Mouse (Mus musculus): ENCODE data around the gene Ulk2. TPM values are rescaled to one million over a fixed set of nuclear protein-coding genes. Genes with fewer than 3 reads are reported as not detected.
A peak's percentile ranks its signal among the peaks of the same experiment; 100 is the strongest.
"Not testable (repeated sequence)": the region's sequence is repeated elsewhere in the genome, so short reads cannot be mapped to it uniquely, and the experiment has no call there.

The Ulk2 gene
- 10.4 and 10.6 TPM in 2 replicates for polyA plus RNA-seq (2016; fragmentation: Nextera tagmentation; extraction: Ambion mirVana)

DNA sequence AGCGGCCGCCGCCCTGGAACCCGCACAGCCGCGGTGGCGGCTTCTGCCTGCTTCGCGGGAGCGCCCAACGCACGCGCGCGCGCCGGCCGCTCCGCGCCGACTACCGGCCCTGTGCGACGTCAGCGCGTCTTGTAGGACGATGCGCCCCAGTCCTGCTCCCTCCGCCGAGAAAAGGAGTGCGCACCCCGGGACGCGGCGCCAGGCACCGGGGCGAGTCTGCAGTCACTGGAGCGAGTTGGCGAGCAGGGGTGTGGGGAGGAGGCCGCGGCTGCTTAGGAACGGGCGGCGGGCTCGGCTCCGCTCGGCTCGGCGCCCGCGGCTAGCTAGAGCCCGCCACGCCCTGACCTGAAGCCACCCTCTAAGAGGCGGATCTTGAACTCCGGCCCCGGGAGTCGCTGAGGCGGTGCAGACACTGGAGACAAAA lies at the start of gene Ulk2:
Gene Ulk2 (minus strand): TSS at position 86 of the 424 bp plus-strand sequence.
- H3K27ac ChIP-seq = peak within 1 kb of the TSS; percentile 93
- H3K27me3 ChIP-seq (ENCODE audit: poor library complexity, severe bottlenecking) = no peaks in the 10 kb centered on the region
- H3K4me1 ChIP-seq = peaks cover 28% of the 10 kb centered on the region
- H3K36me3 ChIP-seq (replicated peaks) = peaks cover 4% of the 10 kb centered on the region; the same call in 1 of the 2 replicates
- peak within 1 kb of the TSS; percentile 75 for H3K4me3 ChIP-seq
- WGBS = under 1% methylated on average over 58 of the region's 58 CpGs
- no peaks in the 10 kb centered on the region for H3K9me3 ChIP-seq
- peak; percentile 84 for DNase-seq (ENCODE audit: extremely low spot score, low spot score)

DNA sequence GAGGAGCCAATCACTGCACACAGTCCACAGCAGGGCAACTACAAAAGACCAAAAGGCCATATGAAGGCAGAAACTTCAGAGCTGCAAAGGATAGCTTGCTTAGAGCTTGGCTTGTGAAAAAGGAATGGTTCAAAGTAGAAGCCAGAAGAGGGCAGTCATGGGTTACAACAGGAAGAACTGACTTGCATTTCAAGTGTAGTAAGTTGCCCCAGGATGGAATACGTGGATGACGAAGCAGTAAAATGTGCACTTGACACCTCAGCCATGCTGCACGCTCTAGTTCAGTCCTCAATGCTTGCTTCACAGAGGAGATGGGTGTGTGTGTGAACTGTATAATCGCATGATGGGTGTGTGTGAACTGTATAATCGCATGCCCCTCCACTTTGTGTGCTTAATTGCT lies 27.3 kb upstream of the Ulk2 start:
- H3K9me3 ChIP-seq = no peaks in the 10 kb centered on the region
- H3K36me3 ChIP-seq (replicated peaks) = peaks cover 94% of the 10 kb centered on the region
- H3K27ac ChIP-seq = no peak overlapping the region
- 89% methylated on average over 5 of the region's 5 CpGs for WGBS
- no peaks in the 10 kb centered on the region for H3K27me3 ChIP-seq (ENCODE audit: poor library complexity, severe bottlenecking)
- H3K4me1 ChIP-seq = no peaks in the 10 kb centered on the region
- no peak overlapping the region for H3K4me3 ChIP-seq
- no peak for DNase-seq (ENCODE audit: extremely low spot score, low spot score)

DNA sequence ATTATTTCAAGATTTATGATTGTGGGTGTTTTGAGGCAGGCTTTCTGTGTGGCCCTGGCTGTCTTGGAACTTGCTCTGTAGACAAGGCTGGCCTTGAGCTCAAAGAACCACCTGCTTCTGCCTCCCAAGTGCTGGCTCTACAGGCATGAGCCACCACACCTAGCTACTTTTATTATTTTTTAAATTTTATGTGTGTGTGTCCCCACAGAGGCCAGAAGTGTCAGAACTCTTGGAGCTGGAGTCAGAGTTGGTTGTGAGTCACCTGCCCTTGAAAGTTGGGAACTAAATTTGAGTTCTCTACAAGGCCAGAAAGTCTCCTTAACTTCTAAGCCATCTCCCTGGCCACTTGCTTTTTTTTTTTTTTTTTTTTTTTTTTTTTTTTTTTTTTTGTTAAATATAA lies 25.0 kb upstream of the Ulk2 start:
- H3K27me3 ChIP-seq (ENCODE audit: poor library complexity, severe bottlenecking) = no peaks in the 10 kb centered on the region
- H3K4me1 ChIP-seq = no peaks in the 10 kb centered on the region
- DNase-seq (ENCODE audit: extremely low spot score, low spot score) = no peak
- no peak overlapping the region for H3K4me3 ChIP-seq
- H3K9me3 ChIP-seq = no peaks in the 10 kb centered on the region
- H3K36me3 ChIP-seq (replicated peaks) = peaks cover 93% of the 10 kb centered on the region
- H3K27ac ChIP-seq = no peak overlapping the region

DNA sequence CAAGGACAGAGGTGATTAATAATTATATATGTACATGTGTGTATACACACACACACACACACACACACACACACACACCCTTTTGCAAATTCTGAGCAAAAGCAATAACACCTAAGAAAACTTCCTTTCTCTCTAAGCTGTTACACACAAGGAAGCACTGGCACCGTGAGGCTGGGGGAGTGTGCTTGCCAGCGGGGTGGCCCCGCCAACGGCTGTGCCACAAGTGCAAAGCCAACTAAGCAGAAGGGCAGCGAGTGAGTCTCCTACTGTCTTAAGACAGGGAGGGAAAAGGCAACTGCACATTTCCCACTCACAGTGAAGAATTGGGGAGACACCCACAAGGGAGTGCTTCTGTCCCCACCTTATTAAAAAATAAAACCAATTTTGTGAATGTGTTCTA lies 17.0 kb upstream of the Ulk2 start:
- 93% methylated on average over 5 of the region's 5 CpGs for WGBS
- no peak for DNase-seq (ENCODE audit: extremely low spot score, low spot score)

DNA sequence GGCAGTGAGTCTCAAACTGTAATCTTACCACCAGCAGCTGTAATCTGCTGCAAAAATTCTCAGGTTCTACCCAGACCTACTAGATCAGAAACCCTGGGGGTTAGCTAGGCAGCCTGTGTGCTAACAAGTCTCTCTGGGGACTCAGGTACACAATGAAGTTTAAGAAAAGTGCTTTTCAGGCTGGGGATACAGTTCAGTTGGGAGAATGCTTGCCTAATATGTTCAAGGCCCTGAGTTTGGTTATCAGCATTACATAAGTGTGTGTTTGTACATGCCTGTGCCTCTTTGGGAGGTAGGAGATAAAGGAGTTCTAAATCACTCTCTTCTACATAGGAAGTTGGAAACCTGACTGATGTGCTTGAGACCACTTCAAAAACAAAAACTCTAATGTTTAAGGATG lies 12.0 kb upstream of the Ulk2 start:
- no peak overlapping the region for H3K27ac ChIP-seq
- H3K4me3 ChIP-seq = no peak overlapping the region
- H3K9me3 ChIP-seq = no peaks in the 10 kb centered on the region
- no peaks in the 10 kb centered on the region for H3K27me3 ChIP-seq (ENCODE audit: poor library complexity, severe bottlenecking)
- H3K36me3 ChIP-seq (replicated peaks) = peaks cover 51% of the 10 kb centered on the region
- H3K4me1 ChIP-seq = no peaks in the 10 kb centered on the region
- no peak for DNase-seq (ENCODE audit: extremely low spot score, low spot score)

More for the DNA sequence above, 17.0 kb upstream of the Ulk2 start:
- Histone ChIP-seq H3K27ac (no peak overlapping the region), H3K4me3 (no peak overlapping the region), H3K36me3 (replicated peaks) (peaks cover 92% of the 10 kb centered on the region), H3K27me3 (ENCODE audit: poor library complexity, severe bottlenecking) (no peaks in the 10 kb centered on the region), H3K9me3 (no peaks in the 10 kb centered on the region), H3K4me1 (no peaks in the 10 kb centered on the region)

DNA sequence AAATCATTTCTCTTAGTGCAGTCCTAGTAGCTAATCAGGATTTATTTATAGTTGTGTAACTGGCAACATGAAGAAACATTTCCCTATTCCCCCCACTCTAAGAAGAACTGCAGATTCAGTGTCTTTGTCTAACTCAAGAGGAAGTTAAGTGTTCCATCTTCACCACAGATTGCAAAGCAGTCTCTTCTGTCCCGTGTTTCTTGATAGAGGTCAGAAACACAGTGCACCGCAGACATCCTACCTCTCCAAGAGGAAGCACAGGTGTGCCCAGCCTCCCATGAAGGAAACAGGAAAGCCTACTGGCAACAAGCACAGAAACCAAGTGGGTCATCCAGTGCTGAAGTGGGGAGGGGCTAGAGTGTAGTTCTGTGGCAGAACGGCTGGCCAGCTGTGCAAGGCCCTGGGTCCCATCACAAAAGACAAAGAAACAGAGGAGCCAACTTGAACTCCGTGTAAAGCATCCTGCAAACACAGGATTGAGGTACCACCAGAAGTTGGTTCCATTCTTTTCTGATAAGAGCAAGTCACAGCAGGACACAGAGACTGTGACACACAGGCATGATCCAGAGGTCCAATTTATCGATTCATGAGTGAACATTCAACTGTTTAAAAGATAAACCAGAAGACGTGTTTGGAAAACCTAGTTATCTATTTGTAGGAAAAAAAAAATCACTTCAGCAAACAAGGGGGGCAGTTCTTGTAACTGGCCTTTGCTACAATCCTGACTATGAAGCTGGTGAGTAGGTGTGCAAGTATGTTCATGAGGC lies 7.1 kb upstream of the Ulk2 start:
- Histone ChIP-seq H3K27ac (no peak overlapping the region), H3K4me1 (no peaks in the 10 kb centered on the region), H3K4me3 (no peak overlapping the region), H3K9me3 (no peaks in the 10 kb centered on the region), H3K36me3 (replicated peaks) (peaks cover 8% of the 10 kb centered on the region; the same call in 1 of the 2 replicates), H3K27me3 (ENCODE audit: poor library complexity, severe bottlenecking) (no peaks in the 10 kb centered on the region)
- DNase-seq (ENCODE audit: extremely low spot score, low spot score) = no peak
- 80% methylated on average over 6 of the region's 6 CpGs for WGBS

DNA sequence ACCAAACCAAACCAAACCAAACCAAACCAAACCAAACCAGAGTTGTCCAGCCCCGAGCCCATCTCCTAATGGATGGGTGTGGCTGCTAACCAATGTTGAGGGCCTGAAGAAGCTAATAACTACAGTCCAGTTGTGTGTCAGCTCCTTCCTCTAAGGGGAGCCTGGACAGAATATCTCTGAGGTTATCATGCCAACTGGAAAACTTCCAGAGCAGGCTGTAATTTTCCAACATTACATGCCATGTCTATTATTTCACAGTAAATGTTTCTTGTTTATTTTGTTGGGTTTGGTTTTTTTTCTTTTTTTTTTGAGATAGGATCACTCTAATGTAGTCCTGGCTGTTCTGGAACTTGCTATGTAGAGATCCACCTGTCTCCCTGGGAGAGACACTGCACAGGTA lies 4.4 kb upstream of the Ulk2 start:
- peaks cover 10% of the 10 kb centered on the region; the same call in 1 of the 2 replicates for H3K4me1 ChIP-seq
- 82% methylated on average over 1 of the region's 1 CpGs for WGBS
- H3K27me3 ChIP-seq (ENCODE audit: poor library complexity, severe bottlenecking) = no peaks in the 10 kb centered on the region
- no peak overlapping the region for H3K4me3 ChIP-seq
- no peak overlapping the region for H3K27ac ChIP-seq
- H3K36me3 ChIP-seq (replicated peaks) = no peaks in the 10 kb centered on the region
- no peak for DNase-seq (ENCODE audit: extremely low spot score, low spot score)
- no peaks in the 10 kb centered on the region for H3K9me3 ChIP-seq

DNA sequence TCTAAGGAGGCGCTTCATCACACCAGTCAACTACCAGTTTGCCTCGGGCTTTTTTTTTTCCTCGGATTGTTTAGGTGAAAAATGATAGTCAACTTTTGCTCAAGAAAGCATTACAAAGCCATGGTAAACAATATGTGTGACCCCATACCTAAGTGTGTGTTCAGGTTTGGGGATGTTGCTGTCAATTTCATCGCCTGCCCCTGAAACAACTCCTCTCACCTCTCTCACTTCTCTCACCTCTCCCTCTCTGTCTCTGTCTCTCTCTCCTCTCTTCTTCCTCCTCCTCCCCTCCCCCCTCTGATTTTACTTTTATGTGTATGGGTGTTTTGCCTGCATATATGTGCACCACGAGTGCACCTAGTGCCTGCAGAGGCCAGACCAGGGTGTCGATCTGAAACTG lies 666 bp upstream of the Ulk2 start:
- no peaks in the 10 kb centered on the region for H3K9me3 ChIP-seq
- no peak for DNase-seq (ENCODE audit: extremely low spot score, low spot score)
- 53% methylated on average over 6 of the region's 6 CpGs for WGBS
- peak overlapping the region; percentile 93 for H3K27ac ChIP-seq
- peaks cover 2% of the 10 kb centered on the region; the same call in 1 of the 2 replicates for H3K36me3 ChIP-seq (replicated peaks)
- no peaks in the 10 kb centered on the region for H3K27me3 ChIP-seq (ENCODE audit: poor library complexity, severe bottlenecking)
- peaks cover 28% of the 10 kb centered on the region for H3K4me1 ChIP-seq
- peak overlapping the region; percentile 75 for H3K4me3 ChIP-seq

DNA sequence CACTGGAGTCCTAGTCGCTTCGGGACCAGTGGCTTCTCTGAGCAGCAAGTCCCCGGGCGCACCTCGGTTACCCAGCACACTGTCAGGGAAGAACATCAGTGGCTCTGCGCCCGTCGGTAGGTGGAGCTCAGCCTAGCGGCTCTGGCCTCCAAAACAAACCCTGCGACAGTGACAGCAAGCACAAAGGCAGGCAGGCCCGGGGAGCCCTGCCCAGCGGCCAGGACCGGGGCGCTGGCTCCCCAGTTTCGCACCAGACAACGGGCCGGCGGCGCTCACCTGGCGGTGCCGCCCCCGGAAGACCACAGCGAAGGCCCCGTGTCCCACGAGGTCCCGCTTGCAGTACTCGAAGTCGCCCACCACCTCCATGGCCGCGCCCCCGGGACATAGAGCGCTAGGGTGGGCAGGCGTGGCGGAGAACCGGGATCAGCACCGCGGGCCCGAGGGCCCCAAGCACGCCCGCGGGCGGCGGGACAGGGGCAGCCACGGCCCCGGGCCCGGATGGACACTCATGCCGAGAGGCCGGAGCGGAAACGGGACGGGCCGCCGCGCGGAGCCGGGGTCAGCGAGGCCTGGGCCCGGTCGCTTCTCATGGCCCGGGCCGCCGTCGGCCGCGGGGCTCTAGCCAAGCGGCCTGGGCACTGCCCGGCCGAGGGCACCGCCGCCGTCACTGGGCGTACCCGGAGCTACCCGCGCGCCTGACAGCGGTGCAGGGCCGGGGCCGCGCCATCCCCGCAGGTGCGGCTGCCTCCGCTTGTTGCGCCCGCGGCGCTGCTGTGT lies 474 bp downstream of the Ulk2 start:
- H3K4me3 ChIP-seq = peak overlapping the region; percentile 75
- no peaks in the 10 kb centered on the region for H3K9me3 ChIP-seq
- under 1% methylated on average over 87 of the region's 87 CpGs for WGBS
- H3K4me1 ChIP-seq = peaks cover 28% of the 10 kb centered on the region
- H3K27ac ChIP-seq = peak overlapping the region; percentile 93
- H3K27me3 ChIP-seq (ENCODE audit: poor library complexity, severe bottlenecking) = no peaks in the 10 kb centered on the region
- peaks cover 4% of the 10 kb centered on the region; the same call in 1 of the 2 replicates for H3K36me3 ChIP-seq (replicated peaks)
- peak; percentile 83 for DNase-seq (ENCODE audit: extremely low spot score, low spot score)

DNA sequence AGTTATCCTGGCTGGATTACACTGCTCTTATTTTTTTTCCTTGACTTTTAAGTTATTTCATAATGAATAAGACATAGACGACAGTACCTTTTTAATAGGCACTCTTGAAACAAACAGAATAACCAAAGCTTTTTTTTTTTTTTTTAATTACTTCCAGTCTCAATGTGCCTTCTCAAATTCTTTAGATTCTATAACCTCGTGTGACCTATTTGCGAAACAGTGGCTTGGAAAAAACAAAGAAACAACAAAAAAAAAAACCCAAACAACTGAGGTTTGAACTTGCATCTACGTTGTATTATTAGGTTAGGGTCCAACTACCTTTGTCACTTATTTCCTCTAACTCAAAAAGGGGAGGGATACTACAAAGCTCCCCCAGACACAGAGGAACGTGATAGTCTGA lies 1.2 kb downstream of the Ulk2 start:
- Histone ChIP-seq H3K4me1 (peaks cover 28% of the 10 kb centered on the region), H3K36me3 (replicated peaks) (peaks cover 4% of the 10 kb centered on the region; the same call in 1 of the 2 replicates), H3K9me3 (no peaks in the 10 kb centered on the region), H3K27ac (peak overlapping the region; percentile 93), H3K4me3 (peak overlapping the region; percentile 75), H3K27me3 (ENCODE audit: poor library complexity, severe bottlenecking) (no peaks in the 10 kb centered on the region)
- WGBS = 16% methylated on average over 5 of the region's 5 CpGs
- no peak for DNase-seq (ENCODE audit: extremely low spot score, low spot score)

DNA sequence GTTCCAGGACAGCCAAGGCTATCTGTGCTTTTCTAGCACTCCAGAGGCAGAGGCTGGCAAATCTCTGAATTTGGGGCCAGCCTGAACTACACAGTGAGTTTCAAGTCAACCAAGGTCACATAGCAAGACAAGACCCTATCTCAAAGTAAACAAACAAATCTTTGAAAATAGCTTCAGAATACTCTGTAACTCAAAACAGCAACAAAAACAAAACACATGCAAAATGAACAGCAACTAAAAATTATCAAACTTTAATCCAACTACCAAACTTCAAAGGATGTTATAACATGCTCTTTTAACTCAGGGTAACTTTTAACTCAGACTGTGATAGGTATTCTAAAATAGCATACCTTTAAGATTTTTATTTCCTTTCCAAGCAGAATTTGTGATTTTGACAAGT lies 2.0 kb downstream of the Ulk2 start:
- Histone ChIP-seq H3K27ac (no peak overlapping the region), H3K4me1 (peaks cover 28% of the 10 kb centered on the region), H3K9me3 (no peaks in the 10 kb centered on the region), H3K36me3 (replicated peaks) (peaks cover 4% of the 10 kb centered on the region; the same call in 1 of the 2 replicates), H3K4me3 (no peak overlapping the region), H3K27me3 (ENCODE audit: poor library complexity, severe bottlenecking) (no peaks in the 10 kb centered on the region)
- no peak for DNase-seq (ENCODE audit: extremely low spot score, low spot score)

DNA sequence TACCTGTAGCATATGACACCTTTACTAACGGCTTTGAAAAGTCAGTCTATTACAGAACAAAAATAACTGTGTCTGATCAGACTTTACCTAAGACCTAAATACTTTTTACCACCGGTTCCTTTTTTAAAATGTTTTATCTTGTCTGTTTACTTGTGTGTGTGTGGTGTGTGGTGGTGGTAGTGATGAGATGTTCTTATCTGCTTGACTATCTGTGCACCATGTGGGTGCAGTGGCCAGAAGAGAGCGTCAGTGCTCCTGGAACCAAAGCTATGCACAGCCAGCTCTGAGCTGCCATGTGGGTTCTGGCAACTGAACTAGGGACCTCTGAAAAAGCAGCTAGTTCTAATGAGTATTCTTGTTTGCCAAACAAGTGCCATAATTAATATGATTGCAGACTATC lies 3.7 kb downstream of the Ulk2 start:
- Histone ChIP-seq H3K27me3 (ENCODE audit: poor library complexity, severe bottlenecking) (no peaks in the 10 kb centered on the region), H3K9me3 (no peaks in the 10 kb centered on the region), H3K36me3 (replicated peaks) (peaks cover 4% of the 10 kb centered on the region; the same call in 1 of the 2 replicates), H3K4me3 (no peak overlapping the region), H3K4me1 (peaks cover 28% of the 10 kb centered on the region), H3K27ac (no peak overlapping the region)
- no peak for DNase-seq (ENCODE audit: extremely low spot score, low spot score)
- 81% methylated on average over 3 of the region's 3 CpGs for WGBS

DNA sequence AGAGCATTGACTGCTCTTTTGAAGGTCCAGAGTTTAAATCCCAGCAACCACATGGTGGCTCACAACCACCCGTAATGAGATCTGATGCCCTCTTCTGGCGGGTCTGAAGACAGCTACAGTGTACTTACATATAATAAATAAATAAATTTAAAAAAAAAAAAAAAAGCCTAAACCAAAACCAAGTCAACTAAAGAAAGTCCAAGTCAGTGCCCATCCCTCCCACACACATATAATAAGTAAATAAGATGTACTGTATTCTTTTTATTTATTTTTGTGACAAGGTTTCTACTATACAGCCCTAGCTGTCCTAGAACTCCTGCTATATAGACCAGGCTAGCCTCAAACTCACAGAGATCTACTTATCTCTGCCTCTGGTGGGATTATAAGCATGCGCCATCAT lies 14.2 kb downstream of the Ulk2 start:
- not testable (repeated sequence) for DNase-seq (ENCODE audit: extremely low spot score, low spot score); H3K4me1 ChIP-seq; H3K27ac ChIP-seq; H3K4me3 ChIP-seq; H3K9me3 ChIP-seq; H3K27me3 ChIP-seq (ENCODE audit: poor library complexity, severe bottlenecking)
- 60% methylated on average over 3 of the region's 3 CpGs for WGBS
- H3K36me3 ChIP-seq (replicated peaks) = peaks cover 42% of the 10 kb centered on the region
